Mouse (Mus musculus) embryonic facial prominence, embryonic 11.5 days (tissue): Measurements from ENCODE around the gene Actr1a. TPM values are rescaled to one million over a fixed set of nuclear protein-coding genes. Genes with fewer than 3 reads are reported as not detected.

Experiments used
- ATAC-seq: fragments of 200-750 bp; cut with Nextera tagmentation; replicated peaks from 2 replicates; pipeline ENCODE4 v1.8.0; 2017; ENCODE audit warnings: low read depth; ENCODE audit not compliant: insufficient number of reproducible peaks, low FRiP score, low TSS enrichment
- DNase-seq: peaks from one replicate; pipeline ENCODE4 v3.0.0-alpha.2; 2015; ENCODE audit warnings: low spot score
- H3K27ac ChIP-seq: fragments of 300-500 bp; sonication (generic); replicated peaks from 2 replicates; pipeline ENCODE4 v1.5.1; 2014; ENCODE audit warnings: mild to moderate bottlenecking, low read depth, low read length, control low read depth
- H3K27me3 ChIP-seq: fragments of 300-500 bp; sonication (generic); 2 replicates; pipeline ENCODE4 v1.6.1; 2014; ENCODE audit warnings: mild to moderate bottlenecking, low read length, moderate library complexity, mixed read lengths; ENCODE audit not compliant: control insufficient read depth, insufficient read depth
- H3K36me3 ChIP-seq: fragments of 300-500 bp; sonication (generic); replicated peaks from 2 replicates; pipeline ENCODE4 v1.6.1; 2014; ENCODE audit warnings: low read depth, mild to moderate bottlenecking, low read length, moderate library complexity, mixed read lengths; ENCODE audit not compliant: control insufficient read depth, insufficient read depth
- H3K4me1 ChIP-seq: fragments of 300-500 bp; sonication (generic); 2 replicates; pipeline ENCODE4 v1.6.1; 2014; ENCODE audit warnings: low read length, mixed read lengths; ENCODE audit not compliant: control insufficient read depth, insufficient read depth
- H3K4me2 ChIP-seq: fragments of 300-500 bp; sonication (generic); 2 replicates; pipeline ENCODE4 v1.6.1; 2014; ENCODE audit warnings: low read depth, mild to moderate bottlenecking, control low read depth, low read length, moderate library complexity
- H3K4me3 ChIP-seq: fragments of 300-500 bp; sonication (generic); 2 replicates; pipeline ENCODE4 v1.5.1; 2014; ENCODE audit warnings: low read depth, low read length, control low read depth
- H3K9ac ChIP-seq: fragments of 300-500 bp; sonication (generic); replicated peaks from 2 replicates; pipeline ENCODE4 v1.6.1; 2014; ENCODE audit warnings: mild to moderate bottlenecking, control low read depth, low read length
- H3K9me3 ChIP-seq: fragments of 300-500 bp; sonication (generic); replicated peaks from 2 replicates; pipeline ENCODE4 v1.6.1; 2016; ENCODE audit warnings: mild to moderate bottlenecking, low read length, inconsistent platforms, mixed read lengths; ENCODE audit not compliant: control insufficient read depth
- WGBS: fragments of 180-500 bp; shearing (Covaris S2); extraction: QIAGEN DNeasy Blood & Tissue Kit; methylation state at CpG from one replicate; pipeline ENCODE4 v1.1.7; 2014; 5-methylcytosine and 5-hydroxymethylcytosine counted together
- polyA plus RNA-seq: library from polyadenylated mRNA; unstranded; fragments of >200 nt; fragmentation: Nextera tagmentation; extraction: Ambion mirVana; gene quantifications from 2 replicates; pipeline ENCODE4 v1.2.1, GENCODE M21; 2014

Actr1a gene
- polyA plus RNA-seq, 1 experiment from 2014 or later: 171 TPM

- ATAC-seq: no peak
- Histone ChIP-seq H3K4me2 (no peak overlapping the region), H3K9me3 (no peaks in the 10 kb centered on the region), H3K4me3 (no peak overlapping the region), H3K27me3 (no peaks in the 10 kb centered on the region), H3K9ac (no peak overlapping the region), H3K36me3 (peaks cover 2% of the 10 kb centered on the region; the same call in 1 of the 2 replicates), H3K4me1 (no peaks in the 10 kb centered on the region; the same call in 1 of the 2 replicates), H3K27ac (no peak overlapping the region)
- DNase-seq: no peak
- 81% methylated on average over 12 of the region's 12 CpGs for WGBS
Measured at GRCm38 (mm10) chr19:46426488-46426887, 30.9 kb upstream of the Actr1a start.

GRCm38 (mm10) chr19:46425266-46425665 is 29.7 kb upstream of the Actr1a start:
- Histone ChIP-seq H3K4me3 (no peak overlapping the region), H3K9me3 (no peaks in the 10 kb centered on the region), H3K27me3 (no peaks in the 10 kb centered on the region), H3K4me2 (no peak overlapping the region), H3K27ac (no peak overlapping the region), H3K36me3 (peaks cover 2% of the 10 kb centered on the region; the same call in 1 of the 2 replicates), H3K4me1 (no peaks in the 10 kb centered on the region; the same call in 1 of the 2 replicates), H3K9ac (no peak overlapping the region)
- WGBS: 78% methylated on average over 8 of the region's 8 CpGs
- ATAC-seq: no peak
- DNase-seq: no peak

- H3K36me3 ChIP-seq: 0 out of 2 replicates have a peak, but pooled peaks cover 2% of the 10 kb centered on the region
- ATAC-seq: peak; percentile 87
- no peak overlapping the region for H3K4me3 ChIP-seq
- H3K9me3 ChIP-seq: no peaks in the 10 kb centered on the region
- H3K4me1 ChIP-seq: no peaks in the 10 kb centered on the region; the same call in none of the 2 replicates
- peak overlapping the region; percentile 43 for H3K27ac ChIP-seq
- 22% methylated on average over 11 of the region's 11 CpGs for WGBS
- 0 out of 2 replicates have a peak overlapping the region, but pooled peaks have one; percentile 7 for H3K4me2 ChIP-seq
- no peaks in the 10 kb centered on the region for H3K27me3 ChIP-seq
- peak; percentile 85 for DNase-seq
- H3K9ac ChIP-seq: no peak overlapping the region
Measured at GRCm38 (mm10) chr19:46422384-46423338, 27.1 kb upstream of the Actr1a start.

GRCm38 (mm10) chr19:46420410-46420809 is 24.9 kb upstream of the Actr1a start:
- no peak for ATAC-seq
- H3K9me3 ChIP-seq: no peaks in the 10 kb centered on the region
- no peak overlapping the region for H3K4me2 ChIP-seq
- 92% methylated on average over 7 of the region's 7 CpGs for WGBS
- no peaks in the 10 kb centered on the region for H3K27me3 ChIP-seq
- H3K36me3 ChIP-seq: no peaks in the 10 kb centered on the region
- H3K27ac ChIP-seq: no peak overlapping the region
- H3K9ac ChIP-seq: no peak overlapping the region
- no peak overlapping the region for H3K4me3 ChIP-seq
- DNase-seq: no peak
- H3K4me1 ChIP-seq: no peaks in the 10 kb centered on the region; the same call in none of the 2 replicates

- 70% methylated on average over 4 of the region's 4 CpGs for WGBS
- no peak overlapping the region for H3K9ac ChIP-seq
- H3K4me3 ChIP-seq: no peak overlapping the region
- H3K27ac ChIP-seq: no peak overlapping the region
- H3K4me1 ChIP-seq: no peaks in the 10 kb centered on the region; the same call in none of the 2 replicates
- H3K36me3 ChIP-seq: no peaks in the 10 kb centered on the region
- H3K4me2 ChIP-seq: no peak overlapping the region
- H3K27me3 ChIP-seq: no peaks in the 10 kb centered on the region
- no peaks in the 10 kb centered on the region for H3K9me3 ChIP-seq
- ATAC-seq (no peak), DNase-seq (no peak)
Measured at GRCm38 (mm10) chr19:46418051-46418450, 22.5 kb upstream of the Actr1a start.

GRCm38 (mm10) chr19:46416276-46416675 is 20.7 kb upstream of the Actr1a start:
- Histone ChIP-seq H3K4me1 (no peaks in the 10 kb centered on the region; the same call in 1 of the 2 replicates), H3K27me3 (no peaks in the 10 kb centered on the region), H3K9ac (no peak overlapping the region), H3K4me2 (no peak overlapping the region), H3K9me3 (no peaks in the 10 kb centered on the region), H3K4me3 (no peak overlapping the region), H3K36me3 (no peaks in the 10 kb centered on the region), H3K27ac (no peak overlapping the region)
- no peak for ATAC-seq
- no peak for DNase-seq
- WGBS: 78% methylated on average over 9 of the region's 9 CpGs

GRCm38 (mm10) chr19:46414486-46414885 is 18.9 kb upstream of the Actr1a start:
- Histone ChIP-seq H3K27me3 (no peaks in the 10 kb centered on the region), H3K9me3 (no peaks in the 10 kb centered on the region), H3K4me1 (no peaks in the 10 kb centered on the region; the same call in 1 of the 2 replicates), H3K36me3 (no peaks in the 10 kb centered on the region; the same call in 1 of the 2 replicates), H3K4me3 (no peak overlapping the region), H3K27ac (no peak overlapping the region), H3K4me2 (no peak overlapping the region), H3K9ac (no peak overlapping the region)
- ATAC-seq (no peak), DNase-seq (no peak)
- 87% methylated on average over 8 of the region's 8 CpGs for WGBS

GRCm38 (mm10) chr19:46413969-46414368 is 18.4 kb upstream of the Actr1a start:
- Histone ChIP-seq H3K27me3 (no peaks in the 10 kb centered on the region), H3K36me3 (no peaks in the 10 kb centered on the region; the same call in 1 of the 2 replicates), H3K4me1 (no peaks in the 10 kb centered on the region; the same call in 1 of the 2 replicates), H3K4me2 (no peak overlapping the region), H3K9ac (no peak overlapping the region), H3K9me3 (no peaks in the 10 kb centered on the region), H3K4me3 (no peak overlapping the region), H3K27ac (no peak overlapping the region)
- no peak for DNase-seq
- ATAC-seq: no peak
- 98% methylated on average over 2 of the region's 2 CpGs for whole genome bisulfite sequencing
